Mouse (Mus musculus) midbrain, postnatal 0 days (tissue): Measurements from ENCODE around the gene Hap1. TPM values are rescaled to one million over a fixed set of nuclear protein-coding genes. Genes with fewer than 3 reads are reported as not detected.
"Not testable (repeated sequence)": the region's sequence is repeated elsewhere in the genome, so short reads cannot be mapped to it uniquely, and the experiment has no call there.

Experiments
- ATAC-seq: fragments of 200-750 bp; cut with Nextera tagmentation; 2 replicates; pipeline ENCODE4 v1.8.0; 2017; ENCODE audit warnings: moderate number of reproducible peaks, mild to moderate bottlenecking, moderate TSS enrichment, moderate library complexity; ENCODE audit not compliant: low FRiP score
- DNase-seq: peaks from one replicate; pipeline ENCODE4 v3.0.0-alpha.2; 2015; ENCODE audit warnings: low spot score
- H3K27ac ChIP-seq: fragments of 300-500 bp; sonication (generic); 2 replicates; pipeline ENCODE4 v1.5.1; 2014; ENCODE audit warnings: low read depth, mild to moderate bottlenecking, low read length, mixed read lengths
- H3K27me3 ChIP-seq: fragments of 300-500 bp; sonication (generic); 2 replicates; pipeline ENCODE4 v1.6.1; 2014; ENCODE audit warnings: low read length, control low read depth, mixed read lengths; ENCODE audit not compliant: insufficient read depth
- H3K36me3 ChIP-seq: fragments of 300-500 bp; sonication (generic); 2 replicates; pipeline ENCODE4 v1.6.1; 2014; ENCODE audit warnings: low read length, control low read depth, mixed read lengths; ENCODE audit not compliant: insufficient read depth
- H3K4me1 ChIP-seq: fragments of 300-500 bp; sonication (generic); 2 replicates; pipeline ENCODE4 v1.6.1; 2014; ENCODE audit warnings: mild to moderate bottlenecking, control low read depth, antibody characterized with exemption, low read length, mixed read lengths; ENCODE audit not compliant: insufficient read depth
- H3K4me2 ChIP-seq: fragments of 300-500 bp; sonication (generic); 2 replicates; pipeline ENCODE4 v1.6.1; 2014; ENCODE audit warnings: low read depth, mild to moderate bottlenecking, low read length, mixed read lengths; ENCODE audit not compliant: poor library complexity, severe bottlenecking
- H3K4me3 ChIP-seq: fragments of 300-500 bp; sonication (generic); 2 replicates; pipeline ENCODE4 v1.5.1; 2014; ENCODE audit warnings: low read depth, mild to moderate bottlenecking, low read length, moderate library complexity
- H3K9ac ChIP-seq: fragments of 300-500 bp; sonication (generic); replicated peaks from 2 replicates; pipeline ENCODE4 v1.6.1; 2014; ENCODE audit warnings: mild to moderate bottlenecking, low read length, moderate library complexity, mixed read lengths; ENCODE audit not compliant: poor library complexity, severe bottlenecking
- H3K9me3 ChIP-seq: fragments of 300-500 bp; sonication (generic); 2 replicates; pipeline ENCODE4 v1.6.1; 2016; ENCODE audit warnings: low read length, control low read depth
- CTCF ChIP-seq: IDR thresholded peaks from 2 replicates; pipeline ENCODE4 v1.5.1; 2016; ENCODE audit warnings: antibody characterized with exemption, mild to moderate bottlenecking
- WGBS: fragments of 180-500 bp; shearing (Covaris S2); extraction: QIAGEN DNeasy Blood & Tissue Kit; methylation state at CpG from one replicate; pipeline ENCODE4 v1.1.7; 2014; 5-methylcytosine and 5-hydroxymethylcytosine counted together
- polyA plus RNA-seq: library from polyadenylated mRNA; unstranded; fragments of >200 nt; fragmentation: Nextera tagmentation; extraction: Ambion mirVana; gene quantifications from 2 replicates; pipeline ENCODE4 v1.2.1, GENCODE M21; 2015
- total RNA-seq: library from RNA; depleted of rRNA; stranded (reverse); fragments of >200 nt; gene quantifications from 2 replicates; pipeline ENCODE4 v1.2.3, GENCODE M21; 2014

Hap1 gene
- total and polyA plus RNA-seq, 2 experiments from 2014 or later, result 631 to 743 TPM

DNA sequence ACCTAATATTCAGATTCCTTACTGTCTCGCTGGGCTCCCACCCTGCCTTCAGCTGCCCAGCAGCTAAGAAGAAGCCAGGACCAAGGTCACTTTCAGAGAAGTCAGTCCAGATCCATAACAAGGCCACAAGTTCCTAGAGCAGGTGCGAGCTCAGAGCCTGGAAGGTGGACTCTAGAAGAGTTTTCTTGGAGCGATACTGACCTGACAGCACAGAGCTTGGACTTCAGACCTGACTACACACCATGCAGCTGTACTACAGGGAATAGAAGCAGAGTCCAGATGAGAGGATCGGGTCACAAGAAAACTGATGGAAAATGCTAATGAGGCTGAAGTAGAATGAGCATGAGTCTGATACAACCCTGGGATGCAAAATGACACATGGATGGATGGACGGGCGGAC lies 42.5 kb downstream of the Hap1 start:
- no peak for DNase-seq
- Histone ChIP-seq H3K9me3 (no peaks in the 10 kb centered on the region), H3K4me3 (no peak overlapping the region), H3K27ac (no peak overlapping the region), H3K36me3 (no peaks in the 10 kb centered on the region), H3K4me1 (0 out of 2 replicates have a peak, but pooled peaks cover 4% of the 10 kb centered on the region), H3K4me2 (no peak overlapping the region), H3K27me3 (no peaks in the 10 kb centered on the region), H3K9ac (no peak overlapping the region)
- no peak for ATAC-seq
- no peak for TF ChIP-seq CTCF
- 92% methylated on average over 6 of the region's 6 CpGs for WGBS

DNA sequence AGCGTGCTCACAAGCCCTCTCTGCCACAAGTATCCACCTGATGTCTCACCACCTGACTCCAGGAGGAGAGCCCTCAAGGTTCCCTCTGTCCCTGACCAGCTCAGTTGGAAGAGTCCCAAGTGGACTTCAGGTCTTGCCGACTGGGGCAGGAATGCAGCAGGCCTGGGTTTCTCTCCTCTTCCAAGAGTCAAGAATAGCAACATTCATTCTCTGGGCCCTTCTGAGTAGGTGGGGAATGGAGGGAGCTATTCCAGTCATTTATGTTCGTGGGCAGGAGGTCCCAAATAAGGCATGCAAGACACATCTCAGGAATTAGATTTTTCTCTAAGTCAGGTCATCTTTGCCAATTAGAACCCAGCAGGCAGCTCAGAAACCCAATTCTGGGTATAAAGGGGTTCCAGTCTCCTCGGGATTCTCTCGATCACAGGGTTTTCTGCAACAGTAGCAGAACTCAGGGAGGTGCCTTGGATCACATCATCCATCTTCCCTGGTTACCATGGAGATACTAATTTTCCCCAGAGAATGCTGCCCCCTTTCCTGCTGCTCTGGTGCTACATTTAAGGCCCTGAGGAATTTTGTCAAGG lies 43.7 kb downstream of the Hap1 start:
- DNase-seq (no peak), ATAC-seq (no peak)
- no peaks in the 10 kb centered on the region for H3K27me3 ChIP-seq
- 0 out of 2 replicates have a peak, but pooled peaks cover 4% of the 10 kb centered on the region for H3K4me1 ChIP-seq
- no peak overlapping the region for H3K9ac ChIP-seq
- H3K4me2 ChIP-seq, result no peak overlapping the region
- 30% methylated on average over 5 of the region's 5 CpGs for WGBS
- no peaks in the 10 kb centered on the region for H3K36me3 ChIP-seq
- H3K4me3 ChIP-seq, result no peak overlapping the region
- H3K9me3 ChIP-seq, result no peaks in the 10 kb centered on the region
- peak; percentile 14 for TF ChIP-seq CTCF
- H3K27ac ChIP-seq, result no peak overlapping the region

DNA sequence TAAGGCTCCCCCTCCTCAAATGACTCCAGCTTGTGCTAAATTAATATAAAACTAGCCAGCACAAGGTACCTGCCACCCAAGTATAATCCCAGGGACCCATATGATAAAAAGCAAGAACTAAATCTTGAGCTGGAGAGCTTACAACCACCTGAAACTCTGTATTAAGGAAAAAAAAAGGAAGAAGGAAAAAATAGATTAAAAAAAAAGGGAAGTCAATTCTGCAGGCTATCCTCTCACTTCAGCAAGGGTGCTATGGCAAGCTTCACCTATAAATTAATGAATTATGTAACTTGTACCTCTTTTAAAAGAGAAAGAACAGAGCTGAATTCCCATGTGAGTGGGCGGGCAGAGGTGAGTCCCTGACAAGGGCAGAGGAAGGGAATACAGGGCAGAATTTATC lies 44.3 kb downstream of the Hap1 start:
- DNase-seq (no peak), ATAC-seq (no peak)
- no peaks in the 10 kb centered on the region for H3K36me3 ChIP-seq
- H3K9ac ChIP-seq, result no peak overlapping the region
- WGBS, result 72% methylated on average over 1 of the region's 1 CpGs
- TF ChIP-seq CTCF, result no peak
- no peaks in the 10 kb centered on the region for H3K9me3 ChIP-seq
- no peak overlapping the region for H3K4me2 ChIP-seq
- H3K4me3 ChIP-seq, result no peak overlapping the region
- no peaks in the 10 kb centered on the region for H3K27me3 ChIP-seq
- H3K4me1 ChIP-seq, result 0 out of 2 replicates have a peak, but pooled peaks cover 4% of the 10 kb centered on the region
- no peak overlapping the region for H3K27ac ChIP-seq

DNA sequence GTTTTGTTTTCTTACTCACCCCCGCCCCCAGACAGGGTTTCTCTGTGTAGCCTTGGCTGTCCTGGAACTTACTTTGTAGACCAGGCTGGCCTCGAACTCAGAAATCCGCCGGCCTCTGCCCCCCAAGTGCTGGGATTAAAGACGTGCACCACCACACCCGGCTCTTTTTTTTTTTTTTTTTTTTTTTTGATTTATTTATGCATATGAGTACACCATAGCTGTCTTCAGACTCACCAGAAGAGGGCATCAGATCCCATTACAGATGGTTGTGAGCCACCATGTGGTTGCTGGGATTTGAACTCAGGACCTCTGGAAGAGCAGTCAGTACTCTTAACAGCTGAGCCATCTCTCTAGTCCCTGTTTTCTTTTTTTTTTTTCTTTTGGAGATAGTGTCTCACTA lies 47.3 kb downstream of the Hap1 start:
- not testable (repeated sequence) for H3K9ac ChIP-seq, H3K36me3 ChIP-seq, H3K4me1 ChIP-seq, H3K27ac ChIP-seq, H3K4me3 ChIP-seq, DNase-seq, ATAC-seq, H3K9me3 ChIP-seq, H3K27me3 ChIP-seq, H3K4me2 ChIP-seq
- 88% methylated on average over 5 of the region's 6 CpGs for WGBS

DNA sequence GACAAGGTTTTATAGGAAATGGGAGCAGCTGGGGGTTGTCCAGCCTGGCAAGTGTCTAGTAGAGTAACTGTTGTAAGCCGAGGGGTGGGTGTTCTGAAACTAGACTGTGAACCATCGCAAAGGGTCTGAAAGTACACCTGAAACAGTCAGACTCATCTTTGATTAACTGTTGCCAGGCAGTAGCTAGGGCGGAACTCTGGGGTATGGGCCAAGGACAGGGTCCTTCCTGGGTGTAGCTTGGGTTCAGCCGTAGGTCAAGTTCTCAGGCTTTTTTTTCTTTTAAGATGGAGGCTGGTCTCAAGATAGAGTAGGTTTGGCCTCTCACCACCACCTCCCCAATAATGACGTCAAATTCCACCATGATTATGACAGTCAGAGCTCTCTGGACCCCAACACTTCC lies 48.0 kb downstream of the Hap1 start:
- 90% methylated on average over 5 of the region's 5 CpGs for WGBS
- no peak for TF ChIP-seq CTCF
- Histone ChIP-seq H3K36me3 (no peaks in the 10 kb centered on the region), H3K4me3 (no peak overlapping the region), H3K4me1 (0 out of 2 replicates have a peak, but pooled peaks cover 4% of the 10 kb centered on the region), H3K27ac (no peak overlapping the region), H3K9me3 (no peaks in the 10 kb centered on the region), H3K9ac (no peak overlapping the region), H3K27me3 (no peaks in the 10 kb centered on the region), H3K4me2 (no peak overlapping the region)
- DNase-seq (no peak), ATAC-seq (no peak)

DNA sequence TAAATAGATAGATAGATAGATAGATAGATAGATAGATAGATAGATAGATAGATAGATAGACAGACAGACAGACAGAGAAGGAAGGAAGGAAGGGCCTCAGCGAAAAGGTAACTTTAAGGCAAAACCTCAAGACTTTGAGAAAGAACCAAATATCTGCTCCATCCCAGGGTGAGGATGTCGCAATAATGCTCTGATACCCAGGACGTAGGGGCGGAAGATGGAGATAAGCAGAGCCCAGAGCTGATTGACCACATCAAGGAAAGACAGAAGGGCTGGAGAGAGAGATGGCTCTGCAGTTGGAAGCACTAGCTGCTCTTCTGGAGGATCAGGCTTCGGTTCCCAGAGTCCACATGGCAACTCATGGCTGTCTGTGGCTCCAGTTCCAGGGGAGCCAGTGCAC lies 54.6 kb downstream of the Hap1 start:
- 89% methylated on average over 5 of the region's 5 CpGs for WGBS

More for the DNA sequence above, 54.6 kb downstream of the Hap1 start:
- no peak overlapping the region for H3K27ac ChIP-seq
- no peak overlapping the region for H3K9ac ChIP-seq
- ATAC-seq (no peak), DNase-seq (no peak)
- TF ChIP-seq CTCF, result no peak
- H3K4me2 ChIP-seq, result no peak overlapping the region
- H3K36me3 ChIP-seq, result no peaks in the 10 kb centered on the region
- no peak overlapping the region for H3K4me3 ChIP-seq
- no peaks in the 10 kb centered on the region for H3K27me3 ChIP-seq
- H3K4me1 ChIP-seq, result no peaks in the 10 kb centered on the region
- no peaks in the 10 kb centered on the region for H3K9me3 ChIP-seq
